Mouse (Mus musculus): ENCODE results near the gene Gmpr2. TPM values are rescaled to one million over a fixed set of nuclear protein-coding genes. Genes with fewer than 3 reads are reported as not detected.

Gmpr2 gene
- total RNA-seq (2022) = 10 to 100 TPM; 19.9 to 24.2 (median 22.4) TPM

DNA sequence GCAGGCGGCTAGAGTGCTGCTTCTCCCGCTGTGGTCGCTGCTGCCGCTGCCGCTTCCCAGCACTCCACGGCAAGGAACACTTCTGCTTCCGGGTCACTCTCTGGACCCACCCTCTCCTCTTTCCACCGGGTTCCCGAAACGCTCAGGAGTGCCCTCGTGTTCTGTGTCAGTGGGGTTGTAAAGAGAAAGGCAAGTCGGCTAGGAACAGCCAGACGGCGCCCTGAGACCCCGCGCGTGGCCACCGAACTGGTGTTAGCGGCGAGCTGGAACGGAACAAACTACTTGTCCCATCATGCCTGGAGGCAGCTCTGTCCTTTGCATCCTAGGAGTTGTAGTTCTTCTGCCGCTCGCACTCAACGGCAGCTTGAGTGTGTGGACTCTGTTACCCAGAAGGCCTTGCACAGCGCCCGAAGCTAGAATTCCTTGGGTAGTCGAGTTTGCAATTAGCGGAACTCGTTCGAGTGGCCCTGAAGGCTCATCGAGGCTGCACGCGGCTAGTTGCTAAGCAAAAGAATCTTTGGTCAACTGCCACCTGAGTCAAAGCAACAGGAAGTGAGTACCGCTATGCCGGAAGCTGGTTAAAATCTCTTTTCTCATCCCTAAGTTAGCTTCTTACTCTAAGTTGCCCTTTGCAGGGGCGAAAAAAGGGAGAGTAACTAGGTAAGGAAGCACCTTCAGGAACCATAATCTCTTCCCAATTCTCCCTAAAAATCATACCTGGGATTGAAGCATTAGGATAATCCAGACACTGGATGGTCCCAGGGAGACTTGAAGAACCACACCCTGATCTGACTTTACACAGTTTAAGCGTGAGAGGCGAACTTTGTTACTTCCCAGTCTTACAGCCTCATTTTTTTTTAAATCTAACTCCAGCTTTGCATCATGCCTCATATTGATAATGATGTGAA lies at the start of gene Gmpr2, which contains the start of gene Nedd8:
TSS of gene Gmpr2 (plus strand) at position 109 of the 908 bp plus-strand sequence.
TSS of gene Nedd8 (minus strand) at position 292 of the 908 bp plus-strand sequence.
- DNase-seq (ENCODE audit: low spot score in 2 of 2) = peak; percentile 92 to 96

DNA sequence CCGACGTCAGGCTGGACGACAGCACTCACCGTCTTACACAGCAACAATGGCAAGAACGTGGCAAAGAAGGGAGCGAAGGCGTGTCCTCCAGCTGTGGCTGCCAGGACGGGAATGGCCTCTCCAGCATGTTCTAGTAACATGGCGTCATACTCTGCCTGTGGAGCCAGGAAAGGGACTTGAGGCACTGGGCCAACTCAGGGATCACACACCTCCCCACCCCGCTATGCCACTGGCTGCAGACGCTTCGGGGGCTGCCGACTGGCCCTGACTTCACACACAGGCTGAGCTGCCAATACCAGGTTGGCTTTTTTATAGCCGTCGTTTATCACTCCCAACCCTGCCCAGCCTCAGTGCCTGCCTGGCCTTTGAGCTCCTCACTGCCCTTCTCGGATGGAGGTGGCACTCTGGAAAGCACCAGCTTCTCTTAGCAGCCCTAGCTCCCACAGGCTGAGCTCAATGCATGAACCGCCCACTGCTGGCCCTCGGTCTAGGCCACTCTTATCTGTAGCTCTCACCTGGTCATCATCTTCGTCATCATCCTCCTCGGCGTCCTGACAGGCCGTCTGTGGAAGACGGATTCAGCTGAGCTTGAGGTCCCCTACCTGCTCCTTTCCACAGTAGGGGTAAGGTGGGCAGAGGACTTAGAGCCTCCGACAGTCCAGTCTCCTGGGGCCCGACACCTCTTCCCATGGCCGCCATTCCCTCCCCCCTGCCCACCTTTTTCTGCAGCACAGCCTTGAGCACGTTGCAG lies 43.5 kb upstream of the Gmpr2 start:
- no peak for DNase-seq (ENCODE audit: low spot score in 2 of 2)

DNA sequence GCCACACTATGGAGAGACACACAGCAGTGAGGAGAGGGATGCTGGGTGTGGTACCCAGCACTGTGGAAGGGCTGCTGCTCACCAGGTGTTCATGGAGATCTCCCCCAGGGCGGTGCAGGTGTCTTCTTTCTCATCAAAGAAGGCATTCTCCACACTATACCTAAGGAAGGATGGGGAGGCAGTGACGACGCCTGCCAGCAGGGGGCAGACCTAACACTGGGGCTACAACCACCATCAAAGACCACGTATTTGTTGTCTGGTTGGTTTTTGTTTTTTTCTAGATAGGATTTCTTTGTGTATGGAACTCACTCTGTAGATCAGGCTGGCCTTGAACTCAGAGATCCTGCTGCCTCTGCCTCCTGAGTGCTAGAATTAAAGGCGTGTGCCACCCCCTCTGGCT lies 42.4 kb upstream of the Gmpr2 start:
- peak in 1 of 2 experiments; percentile 25 for DNase-seq (ENCODE audit: low spot score in 2 of 2)

DNA sequence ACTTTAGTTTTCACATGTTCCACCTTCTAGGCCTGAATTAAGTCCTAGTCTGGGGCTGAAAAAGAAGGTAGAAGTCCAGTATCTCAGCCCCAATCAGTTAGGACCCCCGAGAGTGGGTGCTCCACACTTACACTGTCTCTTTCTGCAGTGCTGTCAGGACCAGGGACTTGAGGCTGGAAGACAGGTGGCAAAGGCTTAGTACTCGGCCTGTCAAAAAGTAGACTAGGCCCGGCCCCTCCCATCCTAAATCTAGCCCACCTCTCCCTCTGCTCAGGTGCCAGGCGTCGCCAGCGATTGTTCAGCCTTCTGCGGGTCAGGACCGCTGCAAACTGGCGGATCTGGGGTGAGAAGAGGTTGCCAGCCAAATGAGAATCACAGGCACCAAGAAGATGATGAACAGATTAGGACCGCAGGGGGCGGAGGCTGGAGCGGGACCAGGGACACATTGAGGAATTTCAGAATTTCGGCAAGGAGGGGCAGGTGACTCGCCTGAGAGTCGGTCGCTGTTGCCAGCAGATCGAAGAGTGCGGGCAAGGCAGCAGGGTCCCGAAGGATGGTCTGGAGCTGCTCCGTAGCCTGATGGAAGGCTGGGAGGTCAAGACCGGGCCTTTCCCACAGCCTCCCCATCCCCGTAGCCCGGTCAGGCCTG lies 36.7 kb upstream of the Gmpr2 start:
- no peak for DNase-seq (ENCODE audit: low spot score in 2 of 2)

DNA sequence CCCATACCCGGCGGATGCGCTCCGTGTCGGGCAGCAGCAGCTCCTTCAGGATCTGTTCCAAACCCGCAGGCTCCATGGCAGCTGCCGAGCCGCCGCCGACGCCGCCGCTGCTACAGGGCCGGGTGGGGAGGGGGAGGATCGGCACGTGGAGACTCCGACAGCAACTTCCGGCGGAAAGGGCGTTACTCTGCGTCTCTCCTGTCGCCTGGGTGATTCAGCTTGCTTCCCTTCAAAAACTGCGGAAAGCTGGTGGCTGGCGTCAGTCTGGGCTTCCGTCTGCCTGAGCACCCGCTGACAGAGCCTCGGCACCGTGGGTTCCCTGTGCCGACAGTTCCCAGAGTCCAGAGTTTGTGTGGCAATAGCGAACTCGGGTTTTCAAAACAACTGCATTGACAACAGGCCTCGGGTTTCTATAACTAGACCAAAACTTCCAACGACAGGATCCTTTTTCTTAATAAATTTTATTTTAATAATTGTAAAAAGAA lies 36.2 kb upstream of the Gmpr2 start, which contains the start of gene Ipo4:
TSS of gene Ipo4 (minus strand) at position 435 of the 485 bp plus-strand sequence.
- peak; percentile 72 to 86 for DNase-seq (ENCODE audit: low spot score in 2 of 2)

DNA sequence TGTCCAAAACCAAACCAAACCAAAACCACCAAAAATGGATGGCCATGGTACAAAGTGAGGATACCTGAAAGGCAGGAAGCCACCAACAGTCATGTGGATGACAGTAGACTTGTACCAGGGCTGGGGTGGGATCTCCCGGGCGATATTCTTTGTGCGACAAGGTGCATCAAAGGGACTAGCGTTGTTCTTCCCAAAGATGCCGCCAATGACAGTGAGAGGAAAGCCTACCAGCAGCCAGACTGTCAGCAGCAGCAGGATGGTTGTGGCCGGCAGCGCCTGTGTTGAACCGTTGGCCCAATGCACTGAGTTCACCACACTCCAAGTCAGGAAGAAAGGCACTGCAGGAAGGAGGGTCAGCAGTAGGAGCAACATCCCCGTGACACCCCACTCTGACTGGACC lies 33.9 kb upstream of the Gmpr2 start, which contains the start of gene Gm49378:
TSS of gene Gm49378 (minus strand) at position 101 of the 400 bp plus-strand sequence.
- DNase-seq (ENCODE audit: low spot score in 2 of 2) = no peak

DNA sequence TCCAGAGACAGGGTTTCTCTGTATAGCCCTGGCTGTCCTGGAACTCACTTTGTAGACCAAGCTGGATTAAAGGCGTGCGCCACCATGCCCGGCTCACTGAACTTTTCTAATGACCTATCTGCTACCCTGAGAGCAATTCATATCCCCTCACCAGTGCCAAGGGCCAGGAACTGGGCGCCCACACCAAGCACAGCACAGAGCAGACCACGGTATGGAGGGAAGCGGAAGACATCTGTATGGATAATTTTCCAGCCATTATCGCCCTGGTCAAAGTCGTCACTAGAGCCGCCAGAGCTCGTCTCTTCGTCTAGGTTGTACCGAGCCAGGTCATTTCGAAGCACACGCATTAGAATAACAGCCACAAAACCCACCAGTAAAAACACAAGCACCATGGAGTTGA lies 30.9 kb upstream of the Gmpr2 start:
- DNase-seq (ENCODE audit: low spot score in 2 of 2) = no peak

DNA sequence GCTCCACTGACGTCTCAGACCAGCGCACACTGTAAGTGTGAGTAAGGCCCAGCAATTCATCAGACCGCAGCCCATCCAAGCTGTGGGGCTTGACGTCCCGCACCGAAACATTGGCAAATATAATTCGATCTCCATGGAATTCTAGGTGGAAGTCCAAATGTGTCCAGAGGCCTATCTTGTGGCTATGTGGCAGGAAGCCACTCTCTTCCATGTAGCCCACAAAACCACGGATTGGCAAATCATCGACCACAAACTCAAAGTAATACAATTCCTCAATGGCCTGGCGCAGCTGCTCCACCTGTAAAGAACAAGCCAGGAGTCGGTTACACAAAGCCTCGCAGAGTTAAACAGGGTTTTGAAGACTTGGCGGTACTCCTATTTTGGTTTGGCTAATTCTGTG lies 30.4 kb upstream of the Gmpr2 start:
- DNase-seq (ENCODE audit: low spot score in 2 of 2) = no peak

DNA sequence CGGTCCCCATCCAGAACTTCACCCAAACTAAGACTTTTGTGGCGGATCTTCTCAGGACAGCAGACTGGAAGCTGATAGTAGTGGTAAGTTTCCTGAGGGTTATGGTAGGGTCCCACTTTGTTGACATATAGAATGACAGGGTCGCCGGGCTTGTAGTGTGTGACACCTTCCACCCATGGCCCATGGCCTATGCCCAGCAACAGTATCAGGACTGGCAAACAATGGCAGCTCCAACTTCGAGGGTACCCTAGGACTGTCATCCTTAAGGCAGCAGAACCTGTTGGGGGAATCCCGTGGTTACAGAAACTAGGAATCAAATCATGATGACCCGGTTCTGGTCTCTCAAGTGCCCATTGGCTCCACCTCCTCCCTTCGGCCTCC lies 29.1 kb upstream of the Gmpr2 start:
- no peak for DNase-seq (ENCODE audit: low spot score in 2 of 2)

DNA sequence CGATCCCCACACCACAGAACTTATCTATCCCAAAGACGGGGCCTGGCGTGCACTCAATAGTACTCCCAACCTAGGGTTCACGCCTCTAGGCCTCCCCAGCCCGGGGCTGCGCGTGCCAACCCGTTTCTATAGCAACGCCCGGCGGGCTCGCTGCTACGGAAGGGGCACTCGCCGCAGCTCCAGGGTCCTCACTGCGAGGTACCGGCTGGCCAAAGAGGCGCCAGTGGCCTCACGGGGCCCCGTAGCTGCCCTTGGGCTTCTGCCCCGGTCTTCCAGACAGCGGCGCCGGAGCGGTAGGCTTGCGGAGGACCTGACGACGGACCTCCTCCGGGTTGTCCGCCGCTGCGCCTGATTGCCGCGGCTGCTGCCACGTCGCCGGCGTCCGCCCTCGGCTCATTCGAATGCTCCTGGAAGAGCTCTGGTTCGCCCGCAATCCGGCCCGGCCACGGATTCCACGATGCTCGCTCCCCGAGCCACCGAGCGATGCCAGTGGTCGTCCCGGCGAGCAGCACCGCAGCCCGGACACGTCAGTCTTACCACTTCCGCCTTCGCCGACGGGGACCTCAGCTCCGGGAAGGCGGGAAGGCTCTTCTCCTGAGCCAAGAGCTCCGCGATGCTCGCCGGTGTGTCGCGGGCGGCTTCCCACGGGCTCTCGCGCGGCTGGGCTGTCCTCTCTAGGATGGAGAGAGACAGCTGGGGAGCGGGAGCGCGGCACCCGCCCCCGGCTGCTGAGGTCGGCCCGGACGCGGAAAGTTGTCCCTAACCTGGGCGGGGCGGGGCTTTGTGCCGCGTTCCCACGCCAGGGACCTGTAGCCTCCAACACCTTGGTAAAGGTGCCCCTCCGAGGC lies 28.5 kb upstream of the Gmpr2 start, which contains the start of gene Tm9sf1:
TSS of gene Tm9sf1 (minus strand) at position 747 of the 848 bp plus-strand sequence.
- DNase-seq (ENCODE audit: low spot score in 2 of 2) = peak; percentile 79 to 87

DNA sequence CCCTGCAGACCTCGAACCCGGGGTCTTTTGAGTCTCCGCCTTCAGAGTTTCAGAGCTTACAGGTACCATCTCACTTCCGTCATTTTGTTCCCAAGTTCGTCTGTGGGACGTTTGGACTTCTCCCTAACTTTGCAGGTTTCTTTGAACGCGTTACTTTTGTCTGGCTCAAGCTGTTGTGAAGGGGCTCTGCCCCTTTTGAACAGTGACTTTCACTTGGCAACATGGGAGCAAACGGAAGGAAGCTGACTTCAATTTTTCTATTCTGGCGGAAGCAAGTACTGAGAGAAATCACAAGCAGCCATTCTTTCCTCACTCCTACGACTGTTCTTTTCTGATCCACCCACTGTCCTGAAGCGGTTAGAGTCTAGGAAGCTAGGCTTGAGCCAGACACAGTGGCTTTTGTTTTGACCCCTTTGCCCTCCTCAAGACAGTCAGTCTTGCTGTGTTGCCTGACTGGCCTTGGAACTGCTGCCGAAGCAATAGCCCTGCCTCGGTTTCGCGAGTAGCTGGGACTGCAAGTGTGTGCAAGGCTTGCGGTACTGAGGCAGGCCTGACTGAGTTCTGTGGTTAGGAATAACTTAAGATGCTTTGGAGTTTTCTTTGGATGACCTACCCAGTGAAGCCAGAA lies 27.4 kb upstream of the Gmpr2 start:
- DNase-seq (ENCODE audit: low spot score in 2 of 2) = no peak

DNA sequence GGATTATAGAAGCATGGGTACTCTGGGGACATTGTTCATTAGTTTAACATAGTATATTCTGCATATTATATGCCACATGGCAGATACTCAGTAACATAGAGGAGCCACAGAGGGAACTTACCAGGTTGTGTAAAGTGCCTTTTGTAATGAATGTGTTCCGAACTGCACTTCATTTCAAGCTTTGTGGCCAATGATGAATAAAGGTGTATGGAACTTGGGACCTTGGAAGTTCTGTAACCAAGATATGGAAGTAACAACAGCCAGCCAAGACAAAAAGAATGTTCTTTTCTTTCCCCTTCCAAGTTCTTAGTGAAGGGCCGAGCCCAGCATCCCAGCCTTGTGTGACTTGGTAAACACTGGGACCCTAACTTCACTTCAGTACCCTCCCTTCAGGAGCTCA lies 21.9 kb upstream of the Gmpr2 start, which contains the start of gene Tssk4:
TSS of gene Tssk4 (plus strand) at position 301 of the 400 bp plus-strand sequence.
- DNase-seq (ENCODE audit: low spot score in 2 of 2) = no peak

DNA sequence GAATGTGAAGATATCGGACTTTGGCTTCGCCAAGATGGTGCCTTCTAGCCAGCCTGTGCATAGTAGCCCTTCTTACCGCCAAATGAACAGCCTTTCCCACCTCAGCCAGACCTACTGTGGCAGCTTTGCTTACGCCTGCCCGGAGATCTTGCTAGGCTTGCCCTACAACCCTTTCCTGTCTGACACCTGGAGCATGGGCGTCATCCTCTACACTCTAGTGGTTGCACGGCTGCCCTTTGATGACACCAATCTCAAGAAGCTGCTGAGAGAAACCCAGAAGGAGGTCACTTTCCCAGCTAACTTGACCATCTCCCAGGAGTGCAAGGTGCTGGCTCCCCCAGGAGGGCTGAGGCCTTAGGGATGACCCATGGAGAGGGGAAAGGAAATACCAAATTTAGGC lies 20.2 kb upstream of the Gmpr2 start:
- DNase-seq (ENCODE audit: low spot score in 2 of 2) = no peak

DNA sequence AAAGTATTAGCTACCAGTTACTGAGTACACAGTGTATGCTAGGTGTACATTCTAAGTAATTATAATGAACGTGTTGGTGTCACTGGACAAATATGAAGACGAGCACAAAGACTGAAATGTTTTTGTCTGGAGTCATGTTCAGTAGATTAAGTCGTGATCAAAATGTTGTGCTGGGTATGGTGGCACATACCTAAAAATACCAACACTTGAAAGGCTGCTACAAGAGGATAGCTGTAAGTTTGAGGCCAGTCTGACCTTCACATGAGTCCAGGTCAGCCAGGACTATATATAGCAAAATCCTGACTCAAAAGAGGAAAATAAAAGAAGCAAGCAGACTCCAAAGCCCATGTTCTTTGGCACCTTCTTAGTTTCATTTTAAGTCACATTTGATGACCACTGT lies 14.8 kb upstream of the Gmpr2 start:
- no peak for DNase-seq (ENCODE audit: low spot score in 2 of 2)

DNA sequence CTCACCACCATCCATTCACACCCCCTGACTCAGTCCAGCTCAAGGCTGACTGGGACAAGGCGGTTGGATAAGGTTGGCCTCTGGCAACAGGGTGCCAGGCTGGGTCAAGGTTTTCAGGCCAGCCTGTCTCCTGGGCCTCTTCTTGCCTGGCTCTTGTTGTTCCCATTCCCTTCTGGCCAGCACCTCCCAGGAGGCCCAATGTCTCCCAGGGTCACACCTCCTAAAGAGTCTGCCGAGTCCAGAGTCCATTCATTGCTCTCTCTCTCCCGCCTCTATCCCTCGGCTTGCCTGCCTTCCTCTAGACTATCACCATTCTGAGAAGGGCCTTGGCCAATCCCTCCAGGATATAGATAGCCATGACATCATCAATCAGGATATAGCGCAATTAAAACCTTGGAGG lies 13.7 kb upstream of the Gmpr2 start:
- no peak for DNase-seq (ENCODE audit: low spot score in 2 of 2)

DNA sequence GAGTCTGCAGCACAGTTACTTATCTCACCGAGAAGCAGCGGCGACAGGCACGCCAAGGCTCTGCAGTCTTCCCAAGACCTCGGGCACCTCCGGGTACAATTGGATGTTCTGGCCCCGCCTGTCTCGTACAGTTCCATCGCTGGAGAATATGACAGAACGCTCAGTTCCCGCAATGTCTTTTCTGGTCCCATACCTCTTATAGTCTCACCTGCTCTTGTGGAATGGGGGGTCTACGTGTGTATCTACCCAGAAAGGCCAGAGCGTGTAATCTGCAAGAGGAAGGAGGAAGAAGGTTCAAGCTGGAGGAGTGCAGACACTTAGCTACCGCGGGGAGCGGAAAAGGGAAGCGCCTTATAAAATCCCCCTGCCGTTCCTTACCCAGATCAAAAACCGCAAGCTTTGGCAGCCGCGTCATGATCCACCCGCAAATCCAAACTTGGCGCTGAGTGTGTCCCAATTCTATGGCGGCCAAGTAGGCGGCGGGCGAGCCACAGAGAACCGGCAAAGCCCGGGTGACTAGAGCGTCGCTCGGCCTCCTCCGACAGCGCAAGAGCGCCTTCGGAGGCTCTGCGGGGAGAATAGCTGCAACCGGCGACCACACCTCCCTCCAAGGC lies 11.7 kb upstream of the Gmpr2 start, which contains the start of gene Mdp1:
TSS of gene Mdp1 (minus strand) at position 549 of the 614 bp plus-strand sequence.
- DNase-seq (ENCODE audit: low spot score in 2 of 2) = peak; percentile 67 to 74

DNA sequence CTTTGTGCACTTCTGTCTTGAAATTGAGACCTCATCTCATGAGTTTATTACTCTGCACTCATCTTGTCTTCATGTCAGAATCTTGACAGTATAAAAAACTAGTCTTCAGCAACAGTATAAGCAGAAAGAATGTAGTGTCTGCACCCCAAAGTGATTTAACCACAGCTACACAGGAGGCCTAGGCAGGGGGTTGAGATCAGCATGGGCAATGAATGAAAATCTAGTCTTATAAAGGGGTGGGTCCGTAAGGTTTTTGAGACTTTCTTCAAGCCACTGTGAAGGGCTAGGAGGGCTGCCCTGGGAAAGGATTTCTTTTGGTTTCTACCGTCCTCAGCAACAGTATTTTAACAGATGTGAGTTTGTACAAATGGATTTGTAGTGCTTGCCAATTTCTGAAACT lies 11.1 kb upstream of the Gmpr2 start:
- no peak for DNase-seq (ENCODE audit: low spot score in 2 of 2)

DNA sequence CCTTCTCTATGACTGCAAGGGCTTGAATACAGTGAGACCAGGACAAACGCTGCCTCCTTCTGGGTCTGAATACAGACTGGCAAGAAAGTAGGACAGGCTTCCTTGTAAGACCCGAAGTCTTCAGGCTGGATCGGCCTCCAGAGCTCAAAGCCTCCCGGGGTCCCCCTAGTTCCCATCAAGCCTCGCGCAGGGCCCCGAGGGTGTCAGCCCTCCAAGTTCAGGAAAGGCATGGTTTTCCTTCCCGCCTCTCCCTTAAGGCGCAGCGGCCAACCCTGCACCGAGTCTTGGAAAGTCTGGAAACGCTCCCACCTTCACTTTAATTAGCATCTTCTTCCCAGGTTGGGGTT lies 282 bp upstream of the Gmpr2 start:
- DNase-seq (ENCODE audit: low spot score in 2 of 2) = no peak

DNA sequence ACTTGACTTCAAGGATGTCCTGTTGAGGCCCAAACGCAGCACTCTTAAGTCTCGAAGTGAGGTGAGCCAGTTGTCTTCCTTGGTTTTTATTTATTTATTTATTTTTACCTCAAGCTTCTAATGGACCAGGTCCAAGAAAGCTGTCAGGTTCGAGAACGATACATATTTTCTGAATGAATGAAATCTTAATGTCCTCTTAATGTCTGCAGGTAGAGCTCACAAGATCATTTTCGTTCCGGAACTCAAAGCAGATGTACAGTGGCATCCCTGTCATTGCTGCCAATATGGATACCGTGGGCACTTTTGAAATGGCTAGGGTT lies 960 bp downstream of the Gmpr2 start:
- DNase-seq (ENCODE audit: low spot score in 2 of 2) = no peak

DNA sequence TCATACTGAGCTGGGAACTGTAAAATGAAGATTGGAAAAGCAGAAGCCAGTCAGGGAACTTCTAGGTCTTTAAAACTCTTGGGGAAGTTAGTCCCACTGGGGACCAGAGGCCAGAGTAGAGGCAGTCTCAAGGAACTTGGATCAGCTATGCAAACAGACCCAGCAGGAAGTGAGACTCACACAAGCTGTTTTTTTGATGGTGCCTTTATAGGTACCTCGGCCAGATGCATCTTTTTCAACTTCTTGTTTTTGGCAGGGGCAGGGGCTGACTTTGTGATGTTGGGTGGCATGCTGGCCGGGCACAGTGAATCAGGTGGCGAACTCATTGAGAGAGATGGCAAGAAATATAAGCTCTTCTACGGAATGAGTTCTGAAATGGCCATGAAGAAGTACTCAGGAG lies 5.9 kb downstream of the Gmpr2 start:
- no peak for DNase-seq (ENCODE audit: low spot score in 2 of 2)
